Mouse (Mus musculus) gastrocnemius, adult 2 months (tissue): ENCODE data around the gene Diaph3. TPM values are rescaled to one million over a fixed set of nuclear protein-coding genes. Genes with fewer than 3 reads are reported as not detected.

Experiments used
- DNase-seq: peaks from one replicate; pipeline ENCODE4 v3.0.0; 2022
- H3K27ac ChIP-seq: fragments of 200-600 bp; 2 replicates; pipeline ENCODE4 v1.8.1; 2022; ENCODE audit warnings: mild to moderate bottlenecking
- H3K4me3 ChIP-seq: fragments of 200-600 bp; 2 replicates; pipeline ENCODE4 v1.8.1; 2022; ENCODE audit warnings: mild to moderate bottlenecking, moderate library complexity
- CTCF ChIP-seq: fragments of 200-600 bp; IDR thresholded peaks from 2 replicates; pipeline ENCODE4 v1.8.1; 2022; ENCODE audit warnings: antibody characterized with exemption, mild to moderate bottlenecking, moderate library complexity
- intact Hi-C: fragments of 180-260 bp; cut with DNase I; formaldehyde crosslinking; loops from one replicate; pipeline ENCODE4 v1.15.1; 2025
- total RNA-seq, 2 experiments: library from RNA; stranded (reverse); gene quantifications; 2 replicates each; pipeline ENCODE4 v1.2.3; 2021

Gene Diaph3
- total RNA-seq, 2 experiments from 2014 or later, result 0.08 TPM; not detected in 1

GRCm38 (mm10) chr14:86869536-86869935, 271.5 kb downstream of the Diaph3 start:
- no peak for DNase-seq
- Histone ChIP-seq H3K27ac (no peak overlapping the region), H3K4me3 (no peak overlapping the region)
- intact Hi-C loops, result no loop called here
- peak; percentile 19; the same call in 1 of the 2 replicates for TF ChIP-seq CTCF

GRCm38 (mm10) chr14:86867143-86867542, 273.9 kb downstream of the Diaph3 start:
- H3K4me3 ChIP-seq, result no peak overlapping the region
- intact Hi-C loops, result no loop called here
- no peak for TF ChIP-seq CTCF
- DNase-seq, result no peak
- H3K27ac ChIP-seq, result no peak overlapping the region

- intact Hi-C loops, result no loop called here
- no peak overlapping the region for H3K4me3 ChIP-seq
These were observed 277.0 kb downstream of the Diaph3 start for GRCm38 (mm10) chr14:86864053-86864452.

GRCm38 (mm10) chr14:86861277-86861946, 279.6 kb downstream of the Diaph3 start:
- no peak overlapping the region for H3K27ac ChIP-seq
- intact Hi-C loops, result no loop called here
- H3K4me3 ChIP-seq, result no peak overlapping the region
- DNase-seq, result no peak
- TF ChIP-seq CTCF, result no peak

More at GRCm38 (mm10) chr14:86864053-86864452, 277.0 kb downstream of the Diaph3 start:
- no peak for TF ChIP-seq CTCF
- DNase-seq, result no peak
- H3K27ac ChIP-seq, result no peak overlapping the region

- intact Hi-C loops, result no loop called here
- DNase-seq, result no peak
- no peak for TF ChIP-seq CTCF
- Histone ChIP-seq H3K4me3 (no peak overlapping the region), H3K27ac (no peak overlapping the region)
These were observed 293.8 kb downstream of the Diaph3 start for GRCm38 (mm10) chr14:86847154-86847810.

- intact Hi-C loops, result no loop called here
- Histone ChIP-seq H3K27ac (no peak overlapping the region), H3K4me3 (no peak overlapping the region)
- TF ChIP-seq CTCF, result no peak
- no peak for DNase-seq
These were observed 297.0 kb downstream of the Diaph3 start for GRCm38 (mm10) chr14:86844075-86844474.

GRCm38 (mm10) chr14:86837642-86838041, 303.4 kb downstream of the Diaph3 start:
- intact Hi-C loops, result no loop called here
- H3K27ac ChIP-seq, result no peak overlapping the region
- no peak for TF ChIP-seq CTCF
- DNase-seq, result no peak
- H3K4me3 ChIP-seq, result no peak overlapping the region

GRCm38 (mm10) chr14:86834851-86835250, 306.2 kb downstream of the Diaph3 start:
- TF ChIP-seq CTCF, result no peak
- H3K27ac ChIP-seq, result no peak overlapping the region
- no peak for DNase-seq
- no peak overlapping the region for H3K4me3 ChIP-seq
- intact Hi-C loops, result no loop called here

GRCm38 (mm10) chr14:86834269-86834668, 306.8 kb downstream of the Diaph3 start:
- no peak overlapping the region for H3K27ac ChIP-seq
- TF ChIP-seq CTCF, result no peak
- intact Hi-C loops, result no loop called here
- H3K4me3 ChIP-seq, result no peak overlapping the region
- DNase-seq, result no peak

- Histone ChIP-seq H3K27ac (no peak overlapping the region), H3K4me3 (no peak overlapping the region)
- intact Hi-C loops, result no loop called here
- no peak for DNase-seq
- no peak for TF ChIP-seq CTCF
These were observed 308.0 kb downstream of the Diaph3 start for GRCm38 (mm10) chr14:86833003-86833402.

GRCm38 (mm10) chr14:86816246-86816645, 324.8 kb downstream of the Diaph3 start:
- TF ChIP-seq CTCF, result no peak
- no peak overlapping the region for H3K4me3 ChIP-seq
- intact Hi-C loops, result no loop called here
- DNase-seq, result no peak
- H3K27ac ChIP-seq, result no peak overlapping the region

GRCm38 (mm10) chr14:86788880-86789641, 352.0 kb downstream of the Diaph3 start:
- Histone ChIP-seq H3K4me3 (no peak overlapping the region), H3K27ac (no peak overlapping the region)
- no peak for DNase-seq
- no peak for TF ChIP-seq CTCF
- intact Hi-C loops, result no loop called here

GRCm38 (mm10) chr14:86786866-86787265, 354.2 kb downstream of the Diaph3 start:
- H3K4me3 ChIP-seq, result no peak overlapping the region
- no peak for DNase-seq
- H3K27ac ChIP-seq, result no peak overlapping the region
- intact Hi-C loops, result no loop called here
- no peak for TF ChIP-seq CTCF
